Mouse (Mus musculus) ZHBTc4 (cell line): ENCODE results near the gene Amt.
A peak's percentile ranks its signal among the peaks of the same experiment; 100 is the strongest.

Source experiments
- DNase-seq: peaks from one replicate; pipeline ENCODE4 v3.0.0-alpha.2; 2011; ENCODE audit warnings: low read depth, low spot score

Gene Amt

DNA sequence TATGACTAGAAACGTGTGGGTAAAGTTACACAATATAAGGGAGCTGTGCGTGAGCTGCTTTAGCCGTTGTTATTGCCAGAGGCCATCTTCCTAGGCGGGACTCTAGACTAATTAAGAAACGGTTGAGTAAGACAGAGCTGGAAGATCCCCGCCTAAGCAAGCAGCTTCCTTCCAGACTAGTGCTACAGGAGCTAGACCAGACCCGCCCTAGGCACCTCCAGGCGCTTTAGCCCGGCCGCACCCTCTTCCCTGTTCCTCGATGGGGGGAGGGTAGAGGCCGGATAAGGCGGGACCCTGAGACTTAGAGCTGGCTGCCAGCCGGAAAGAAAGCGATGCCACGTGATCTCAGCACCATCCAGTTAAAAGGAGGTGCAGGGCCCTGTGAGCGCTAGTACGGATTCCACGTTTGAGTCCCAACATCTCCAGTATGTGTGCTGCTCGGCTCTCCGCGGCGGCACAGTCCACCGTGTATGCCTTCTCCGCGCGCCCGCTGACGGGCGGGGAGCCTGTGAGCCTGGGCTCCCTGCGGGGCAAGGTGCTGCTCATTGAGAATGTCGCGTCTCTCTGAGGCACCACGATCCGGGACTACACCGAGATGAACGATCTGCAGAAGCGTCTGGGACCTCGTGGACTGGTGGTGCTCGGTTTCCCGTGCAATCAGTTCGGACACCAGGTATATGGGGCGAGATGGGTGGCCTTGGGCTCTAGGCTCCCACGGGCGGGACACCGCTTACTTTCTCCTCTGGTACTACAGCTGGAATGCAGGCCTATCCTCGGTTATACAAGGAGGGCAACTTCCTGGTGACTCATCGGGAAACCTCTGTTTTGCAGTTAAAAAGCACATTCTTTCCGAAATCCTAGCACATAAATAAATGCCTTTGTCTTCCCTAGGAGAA is 42.5 kb downstream of the Amt start, which contains the start of gene Gpx1:
TSS of gene Gpx1 (plus strand) at position 18 of the 896 bp plus-strand sequence.
- DNase-seq: peak; percentile 100

DNA sequence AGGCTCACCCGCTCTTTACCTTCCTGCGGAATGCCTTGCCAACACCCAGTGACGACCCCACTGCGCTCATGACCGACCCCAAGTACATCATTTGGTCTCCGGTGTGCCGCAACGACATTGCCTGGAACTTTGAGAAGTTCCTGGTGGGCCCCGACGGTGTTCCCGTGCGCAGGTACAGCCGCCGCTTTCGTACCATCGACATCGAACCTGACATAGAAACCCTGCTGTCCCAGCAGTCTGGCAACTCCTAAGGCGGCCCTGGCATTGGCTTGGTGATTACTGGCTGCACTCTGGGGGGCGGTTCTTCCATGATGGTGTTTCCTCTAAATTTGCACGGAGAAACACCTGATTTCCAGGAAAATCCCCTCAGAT is 43.2 kb downstream of the Amt start:
- peak; percentile 57 for DNase-seq

DNA sequence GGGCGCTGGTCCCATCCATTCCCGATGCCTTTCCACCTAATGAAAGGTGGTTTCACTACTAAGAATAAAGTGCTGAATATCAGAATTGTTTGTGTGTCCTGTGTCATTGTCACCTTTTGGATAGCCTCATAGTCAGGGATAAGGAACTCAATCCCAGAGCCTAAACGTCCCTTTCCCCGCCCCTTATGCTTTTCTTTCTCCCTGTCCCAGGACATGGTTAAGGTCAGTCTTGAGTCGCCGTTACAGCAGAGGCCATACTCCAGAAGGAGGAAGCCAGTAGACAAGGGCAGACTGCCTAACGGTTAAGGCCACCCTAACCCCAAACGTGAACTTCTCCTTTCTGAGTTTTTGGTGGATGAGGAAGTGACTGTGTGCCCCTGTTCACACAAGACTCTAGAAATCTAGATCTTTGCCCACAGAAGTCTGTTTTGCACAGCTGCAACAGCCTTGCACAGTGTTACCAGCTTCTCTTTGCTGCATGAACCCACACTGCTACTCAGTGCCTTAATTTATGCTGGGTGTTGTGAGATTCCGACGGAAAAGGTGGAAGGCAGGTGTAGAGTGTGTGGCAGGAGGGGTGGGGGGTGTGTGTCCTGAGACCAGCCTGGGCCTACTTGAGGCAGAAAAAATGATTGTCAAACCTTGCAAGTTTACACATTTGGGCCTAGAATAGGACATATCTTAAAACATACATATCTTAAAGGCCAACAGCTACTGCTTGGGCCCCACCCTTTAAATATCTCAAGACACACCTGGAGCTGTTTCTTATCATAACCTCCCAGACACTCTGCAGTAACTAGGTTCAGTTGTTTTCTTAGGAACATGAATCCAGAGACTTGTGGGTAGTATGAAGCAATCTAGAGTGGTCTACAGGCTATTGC is 43.8 kb downstream of the Amt start:
- peak; percentile 29 for DNase-seq

- peak; percentile 19 for DNase-seq
Measured at GRCm38 (mm10) chr9:108341139-108341475, 44.5 kb downstream of the Amt start.

DNA sequence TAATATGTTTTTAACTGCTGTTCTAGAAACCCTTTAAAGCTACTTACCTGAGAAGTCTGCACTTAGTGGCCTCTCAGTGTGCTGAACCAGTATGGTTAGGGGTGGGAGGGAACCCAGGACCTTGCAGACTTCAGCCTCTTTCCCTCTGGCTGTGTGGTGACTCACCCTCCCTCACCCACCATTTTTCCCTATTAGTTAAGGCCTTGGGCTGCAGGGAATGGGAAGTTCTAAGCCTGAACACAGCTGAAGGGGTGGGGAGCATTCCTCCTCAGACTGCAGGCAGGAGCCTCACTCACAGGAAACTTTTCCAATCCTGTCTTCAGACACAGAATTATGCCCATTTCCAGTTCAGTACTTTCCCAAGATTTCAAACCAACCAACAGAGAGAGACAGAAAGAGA is 45.1 kb downstream of the Amt start:
- peak; percentile 33 for DNase-seq

DNA sequence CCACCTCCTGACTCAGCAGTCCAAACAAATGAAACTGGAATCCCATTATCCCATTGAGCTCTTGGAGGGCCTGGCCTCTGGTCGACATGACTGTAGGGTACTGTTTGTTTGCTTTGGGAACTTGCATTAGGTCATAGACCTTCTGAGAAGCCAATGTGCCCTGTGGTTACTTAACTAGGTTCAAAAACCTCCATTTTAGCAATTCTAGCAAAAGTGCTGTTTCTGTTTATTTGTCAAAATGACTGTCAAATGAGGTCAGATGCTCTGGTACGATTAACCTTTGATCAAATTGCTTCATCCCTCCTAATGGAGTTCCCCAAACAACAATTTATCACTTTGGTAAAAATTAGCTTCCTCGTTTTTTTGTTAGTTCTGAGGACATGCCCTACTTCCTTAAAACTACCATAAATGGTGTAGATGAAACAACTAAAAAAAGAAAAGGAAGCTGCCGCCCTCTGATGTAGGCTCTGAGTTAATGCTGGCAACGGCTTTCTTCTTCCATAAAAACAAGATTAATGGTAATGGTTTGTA is 45.7 kb downstream of the Amt start:
- no peak for DNase-seq

- DNase-seq: no peak
Measured at GRCm38 (mm10) chr9:108343331-108343730, 46.7 kb downstream of the Amt start.

- no peak for DNase-seq
Measured at GRCm38 (mm10) chr9:108343835-108344234, 47.2 kb downstream of the Amt start.

DNA sequence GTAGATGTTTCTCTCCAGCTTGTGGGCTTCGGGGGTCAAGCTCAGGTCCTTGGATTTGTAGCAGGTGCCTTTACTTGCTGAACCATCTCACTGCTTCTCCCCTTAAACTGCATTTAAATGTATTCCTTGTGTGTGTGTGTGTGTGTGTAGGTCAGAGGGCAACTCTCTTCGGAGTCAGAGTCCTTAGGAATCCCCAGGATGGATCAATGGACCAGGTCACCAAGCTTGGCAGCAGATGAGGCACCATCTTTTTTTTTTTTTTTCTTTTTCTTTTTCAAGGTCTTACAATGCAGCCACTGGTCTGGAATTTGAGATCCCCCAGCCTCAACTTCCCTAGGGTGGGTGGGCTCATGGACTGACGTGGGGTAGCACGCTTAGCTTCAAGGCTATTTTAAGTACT is 47.8 kb downstream of the Amt start:
- DNase-seq: no peak

GRCm38 (mm10) chr9:108347024-108347423 is 50.4 kb downstream of the Amt start:
- DNase-seq: no peak

DNA sequence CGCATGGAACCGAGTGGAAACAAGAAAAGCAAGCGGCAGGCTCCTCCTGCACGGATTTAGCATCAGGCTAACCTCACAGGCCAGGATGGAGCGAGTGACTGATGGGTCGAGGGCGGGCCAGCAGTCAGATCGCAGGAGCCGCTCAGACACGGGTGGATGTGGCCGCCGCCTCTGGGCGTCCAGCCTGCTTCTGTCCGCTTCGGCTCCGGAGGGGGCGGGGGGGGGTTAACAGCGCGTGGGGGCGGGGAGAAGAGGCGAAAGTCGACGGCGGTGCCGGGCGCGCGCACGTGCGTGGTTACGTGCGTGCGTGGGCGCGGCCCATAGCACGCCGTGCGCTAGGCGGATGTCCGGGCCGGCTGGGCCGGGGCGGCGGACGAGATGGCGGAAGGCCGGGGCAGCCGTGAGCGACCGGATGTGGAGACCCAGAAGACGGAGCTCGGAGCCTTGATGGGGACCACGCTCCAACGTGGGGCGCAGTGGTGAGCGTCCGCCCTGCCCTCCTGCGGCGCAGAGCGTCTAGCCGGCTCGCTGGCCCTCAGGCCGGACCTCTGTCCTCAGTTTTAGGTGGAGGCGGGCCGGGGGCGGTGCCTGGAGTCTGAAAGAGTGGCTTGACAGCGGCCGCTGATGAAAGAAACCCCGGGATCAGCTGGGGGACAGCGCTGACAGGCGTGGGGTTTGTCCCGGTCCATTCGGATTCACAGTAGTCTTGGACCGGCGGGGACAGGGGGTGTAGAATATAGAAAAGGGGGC is 51.1 kb downstream of the Amt start, which contains the start of gene Usp4:
TSS of gene Usp4 (plus strand) at position 314 of the 750 bp plus-strand sequence.
- peak; percentile 91 for DNase-seq

DNA sequence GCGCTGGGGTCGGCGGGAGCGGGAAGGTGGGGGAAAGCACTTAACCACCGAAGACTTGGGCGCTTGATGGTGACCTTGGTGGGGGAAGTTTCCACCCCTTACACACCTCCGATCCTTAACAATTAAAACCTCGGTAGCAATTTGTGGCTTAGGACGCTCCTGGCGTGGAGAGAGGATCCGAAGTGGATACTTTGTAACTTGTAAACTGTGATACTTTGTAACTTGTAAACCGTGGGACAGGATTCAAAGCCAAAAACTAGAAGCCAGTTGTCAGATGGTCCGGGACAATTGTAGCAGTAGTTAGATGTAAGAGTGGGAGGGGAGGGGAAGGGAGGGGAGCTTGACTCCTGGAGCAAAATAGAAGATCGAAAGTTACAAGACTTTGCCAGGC is 51.6 kb downstream of the Amt start:
- DNase-seq: peak; percentile 35

DNA sequence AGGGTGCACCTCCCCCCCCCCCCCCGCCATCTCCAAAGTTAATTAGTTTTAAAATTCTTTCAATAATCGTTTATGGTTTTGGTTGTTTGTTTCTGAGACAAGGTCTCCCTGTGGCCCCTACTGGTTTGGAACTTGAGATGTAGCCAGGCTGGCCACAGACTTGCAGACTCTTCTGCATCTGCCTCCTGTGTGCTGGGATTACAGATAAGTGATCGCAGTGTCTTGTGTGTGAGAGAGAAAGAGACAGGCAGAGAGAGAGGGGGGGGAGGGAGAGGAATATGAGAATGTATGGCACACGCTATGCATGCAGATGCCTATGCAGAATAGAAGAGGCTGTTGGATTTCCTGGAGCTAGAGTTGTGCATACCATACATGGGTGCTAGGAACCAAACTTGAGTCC is 53.1 kb downstream of the Amt start:
- DNase-seq: no peak
